Mouse (Mus musculus) skeletal muscle tissue, adult 2 months (tissue): ENCODE data around the gene Scd2.
"Not testable (repeated sequence)": the region's sequence is repeated elsewhere in the genome, so short reads cannot be mapped to it uniquely, and the experiment has no call there.

ENCODE experiments used
- DNase-seq: peaks from one replicate; pipeline ENCODE4 v3.0.0-alpha.2; 2012; ENCODE audit warnings: low read depth, low spot score

Scd2 gene

DNA sequence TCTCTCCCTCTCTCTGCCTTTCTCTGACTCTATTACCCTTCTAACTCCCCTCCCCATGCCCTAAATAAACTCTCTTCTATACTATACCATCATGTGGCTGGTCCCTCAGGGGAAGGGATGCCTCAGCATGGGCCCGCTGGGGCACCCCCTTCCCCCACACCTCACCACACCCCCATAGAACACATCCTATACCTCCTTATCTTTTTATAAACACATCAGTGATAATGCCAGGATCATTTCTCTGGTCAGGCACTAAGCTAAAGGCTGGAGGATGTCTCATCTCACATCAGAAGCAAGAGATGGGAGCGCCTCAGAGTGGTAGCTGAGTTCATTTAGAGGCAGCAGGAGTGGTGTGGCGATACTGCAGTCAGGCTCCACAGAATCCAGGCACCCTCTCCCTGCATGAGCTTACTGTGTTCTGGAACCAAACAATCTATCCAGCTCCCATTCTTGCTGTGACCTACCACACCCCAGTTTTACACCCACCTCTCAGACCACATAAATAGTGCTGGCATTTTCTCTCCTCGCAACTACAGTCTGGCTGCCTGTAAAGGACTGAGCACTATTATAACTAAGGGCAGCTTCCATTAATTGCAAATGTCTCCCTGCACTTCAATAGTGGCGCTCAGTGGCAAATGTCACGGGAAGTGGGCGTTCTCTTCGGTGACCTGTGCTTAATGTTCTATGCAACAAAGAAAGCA lies 18.0 kb downstream of the Scd2 start:
- no peak for DNase-seq

DNA sequence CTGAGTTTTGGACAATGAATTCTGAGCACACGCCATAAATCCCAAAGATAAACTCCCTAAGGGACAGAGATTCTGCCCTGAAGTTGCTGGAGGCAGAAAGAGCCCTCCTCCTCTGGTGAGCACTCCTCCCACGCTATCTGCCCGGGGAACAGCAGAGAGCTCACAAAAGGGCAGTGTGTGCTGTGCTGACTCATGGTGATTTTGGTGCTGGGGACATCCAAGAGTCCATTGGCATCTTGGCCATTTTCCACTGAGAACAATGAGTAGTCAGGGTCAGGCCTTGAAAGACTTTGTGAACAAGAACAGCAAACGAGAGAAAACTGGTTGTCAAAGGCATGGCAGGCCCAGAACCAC lies 18.5 kb downstream of the Scd2 start:
- no peak for DNase-seq

DNA sequence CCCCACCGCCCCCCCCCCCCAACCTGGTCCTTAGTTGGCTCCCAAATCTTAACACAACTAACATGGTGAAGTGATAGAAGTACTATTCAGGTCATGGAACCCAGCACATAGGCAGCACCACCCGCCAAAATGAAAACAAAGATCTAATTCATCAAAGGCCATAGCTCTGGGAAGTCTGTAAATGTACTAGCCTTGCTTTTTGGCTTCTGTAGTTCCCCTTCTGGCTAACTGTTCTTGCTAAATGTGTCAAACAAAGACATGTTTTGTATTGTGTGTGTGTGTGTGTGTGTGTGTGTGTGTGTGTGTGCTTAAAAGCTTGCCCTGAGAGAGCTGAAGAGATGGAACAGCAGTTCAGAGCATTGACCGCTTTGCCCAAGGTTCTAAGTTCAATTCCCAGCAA lies 19.6 kb downstream of the Scd2 start:
- DNase-seq, result no peak

DNA sequence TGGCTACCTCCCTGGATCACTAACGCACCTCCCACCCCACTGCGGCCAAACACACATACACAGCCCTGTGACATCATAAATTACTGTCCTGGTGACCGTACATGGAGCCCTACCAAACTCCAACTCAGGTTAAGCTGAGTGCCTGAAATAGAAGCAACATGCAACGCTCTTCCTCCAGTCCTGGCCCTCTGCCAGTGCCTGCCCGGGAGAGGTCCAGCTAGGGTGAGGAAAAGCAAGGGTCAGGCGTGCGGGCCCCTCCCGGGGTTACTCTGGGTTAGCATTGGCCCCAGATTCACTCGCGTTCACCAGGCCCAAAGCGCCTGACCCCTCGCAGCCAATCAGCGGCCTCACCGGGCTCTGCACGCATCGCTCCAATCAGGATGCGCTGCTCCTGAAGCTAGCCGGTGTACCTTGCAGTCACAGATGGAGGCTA lies 20.9 kb downstream of the Scd2 start:
- peak; percentile 95 for DNase-seq

DNA sequence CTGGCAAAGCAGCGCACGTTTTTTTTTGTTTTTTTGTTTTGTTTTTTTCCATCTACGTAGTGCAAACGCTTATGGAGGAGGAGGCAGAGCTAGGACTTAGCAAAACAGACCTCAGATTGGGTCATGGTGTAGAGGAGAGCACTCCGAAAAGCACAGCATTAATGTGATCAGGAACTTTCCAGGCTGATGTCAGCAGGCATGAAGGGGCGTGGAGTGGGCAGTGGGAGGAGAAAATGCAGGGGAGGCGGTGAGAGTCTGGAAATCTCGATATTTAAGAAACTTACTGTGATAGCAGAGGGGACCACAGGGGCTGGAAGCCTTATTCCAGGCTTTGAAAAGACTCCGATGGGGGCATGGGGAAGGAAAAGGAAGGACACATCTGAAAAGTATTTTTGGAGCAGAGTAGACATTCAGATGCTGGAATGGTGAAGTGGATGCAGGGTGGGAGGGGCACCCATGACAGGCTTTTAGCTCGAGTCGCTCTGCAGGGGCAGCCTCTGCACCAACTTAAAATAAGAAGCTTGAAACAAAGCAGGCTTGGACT lies 21.5 kb downstream of the Scd2 start:
- DNase-seq, result no peak

DNA sequence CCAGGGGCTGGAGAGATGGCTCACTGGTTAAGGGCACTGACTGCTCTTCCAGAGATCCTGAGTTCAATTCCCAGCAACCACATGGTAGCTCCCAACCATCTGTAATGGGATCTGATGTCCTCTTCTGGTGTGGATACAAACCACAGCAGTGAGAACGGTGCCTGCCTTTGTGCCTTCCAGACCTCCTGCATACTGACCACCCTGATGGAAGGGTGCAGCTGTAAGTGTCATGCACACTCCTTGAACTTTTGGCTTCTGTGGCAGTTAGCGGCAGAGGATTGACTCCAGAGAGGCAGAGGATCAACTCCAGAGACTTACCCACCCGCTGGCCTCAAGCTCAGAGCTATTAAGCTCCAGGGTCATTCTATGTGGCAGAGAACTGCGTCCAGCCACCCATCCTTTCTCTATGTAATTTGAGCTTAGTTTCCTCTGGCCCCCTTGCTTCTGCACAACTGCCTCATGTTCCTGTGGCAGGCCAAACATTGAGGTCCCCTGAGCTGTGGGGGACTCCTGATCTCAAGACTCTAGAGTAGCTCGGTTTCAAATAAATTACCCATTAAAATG lies 23.4 kb downstream of the Scd2 start:
- DNase-seq, result no peak

DNA sequence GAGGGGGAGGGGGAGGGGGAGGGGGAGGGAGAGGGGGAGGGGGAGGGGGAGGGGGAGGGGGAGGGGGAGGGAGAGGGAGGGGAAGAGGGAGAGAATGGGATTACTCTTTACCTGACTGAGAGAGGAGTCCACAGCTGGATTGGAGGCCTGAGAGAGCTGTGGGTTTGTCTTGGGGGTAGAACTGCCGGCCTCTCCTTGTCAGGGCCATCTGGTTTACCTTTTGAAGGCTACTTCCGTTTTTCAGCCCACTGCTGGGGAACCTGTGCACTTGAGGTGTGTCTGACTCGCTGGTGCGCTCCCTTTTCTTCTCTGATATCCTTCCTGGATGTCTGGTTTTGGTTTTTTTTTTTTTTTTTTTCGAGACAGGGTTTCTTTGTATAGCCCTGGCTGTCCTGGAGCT lies 23.9 kb downstream of the Scd2 start:
- DNase-seq, result no peak

DNA sequence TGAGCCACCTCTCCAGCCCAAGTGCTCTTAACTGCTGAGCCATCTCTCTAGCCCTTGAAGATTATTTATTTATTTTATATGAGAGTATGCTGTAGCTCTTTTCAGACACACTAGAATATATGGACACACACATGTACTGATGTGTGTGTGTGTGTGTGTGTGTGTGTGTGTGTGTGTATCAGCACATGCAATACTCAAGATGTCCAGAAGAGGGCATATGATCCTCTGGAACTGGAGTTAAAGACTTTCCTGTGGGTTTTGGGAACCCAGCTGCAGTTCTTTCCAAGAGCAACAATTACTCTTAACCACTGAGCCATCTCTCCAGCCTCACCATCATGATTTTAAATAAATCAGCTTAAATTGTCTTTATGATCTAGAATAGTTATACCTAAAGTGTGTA lies 25.1 kb downstream of the Scd2 start:
- DNase-seq, result no peak

DNA sequence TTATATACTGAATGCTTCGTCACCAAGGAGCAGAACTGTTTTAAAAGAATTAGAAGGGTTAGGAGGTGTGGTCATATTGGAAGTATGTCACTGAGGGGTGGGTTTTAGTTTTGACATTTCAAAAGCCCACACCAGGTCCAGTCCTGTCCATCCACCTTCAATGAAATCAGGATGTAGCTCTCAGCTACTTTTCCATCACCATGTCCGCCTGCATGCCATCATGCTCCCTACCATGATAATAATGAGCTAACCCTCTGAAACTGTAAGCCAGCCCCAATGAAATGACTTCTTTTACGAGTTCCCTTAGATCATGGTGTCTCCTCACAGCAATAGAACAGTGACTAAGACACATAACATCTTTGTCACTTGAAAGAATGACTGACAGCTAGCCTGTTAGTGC lies 26.8 kb downstream of the Scd2 start:
- DNase-seq, result no peak

DNA sequence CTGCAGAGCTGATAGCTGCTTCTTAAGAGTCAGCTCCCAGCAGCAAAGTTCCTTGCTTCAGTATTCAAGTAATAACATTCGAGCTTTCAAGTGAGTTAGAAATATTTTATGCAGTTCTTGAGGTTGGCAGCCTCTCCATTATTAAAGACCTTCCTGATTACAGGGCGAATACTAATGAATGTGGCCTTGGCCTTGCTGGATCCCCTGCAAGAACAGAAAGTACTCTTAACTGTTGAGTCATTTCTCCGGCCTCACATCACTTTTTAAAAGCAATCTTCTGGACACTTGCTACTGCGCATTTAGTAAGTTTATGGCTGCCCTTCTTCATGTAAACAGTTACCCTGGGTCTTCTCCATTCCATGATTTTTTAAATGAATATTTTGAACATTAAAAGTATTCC lies 27.7 kb downstream of the Scd2 start:
- DNase-seq, result no peak

DNA sequence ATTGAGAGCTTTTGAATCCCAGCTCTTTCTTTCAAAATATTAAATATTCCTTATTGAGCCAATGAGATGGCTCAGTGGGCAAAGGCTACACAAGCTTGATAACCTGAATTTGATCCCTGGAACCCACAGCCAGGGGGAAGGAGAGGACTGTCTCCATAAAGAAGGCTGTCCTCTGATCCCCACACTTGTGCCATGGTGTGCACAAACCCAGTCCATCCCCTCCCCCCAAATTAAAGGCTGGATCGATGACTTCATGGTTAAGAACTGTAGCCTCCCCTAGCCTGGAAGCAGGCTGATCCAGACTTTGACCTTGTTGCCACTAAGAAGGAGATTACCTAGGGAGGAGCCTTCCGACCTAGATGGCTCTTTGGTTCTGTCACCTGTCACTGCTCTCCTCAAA lies 28.2 kb downstream of the Scd2 start:
- DNase-seq, result no peak

DNA sequence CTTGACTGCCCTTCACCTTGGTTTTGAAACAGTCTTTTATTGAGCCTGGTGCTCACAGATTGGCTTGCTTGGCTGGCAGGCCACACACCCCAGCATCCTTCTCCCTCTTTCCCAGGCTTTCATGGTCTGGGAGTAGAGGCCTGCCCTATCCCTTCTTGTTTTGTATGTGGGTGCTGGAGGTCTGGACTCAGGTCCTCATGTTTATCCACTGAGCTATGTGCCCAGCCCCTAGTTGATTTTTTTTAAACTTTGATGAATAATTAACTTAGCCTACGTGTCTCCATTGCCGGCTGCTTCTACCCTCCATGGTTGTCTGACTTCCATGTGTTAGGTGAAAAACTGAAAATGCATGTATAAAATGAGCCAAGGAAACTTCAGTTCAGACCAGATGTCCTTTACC lies 36.1 kb downstream of the Scd2 start:
- DNase-seq, result no peak

DNA sequence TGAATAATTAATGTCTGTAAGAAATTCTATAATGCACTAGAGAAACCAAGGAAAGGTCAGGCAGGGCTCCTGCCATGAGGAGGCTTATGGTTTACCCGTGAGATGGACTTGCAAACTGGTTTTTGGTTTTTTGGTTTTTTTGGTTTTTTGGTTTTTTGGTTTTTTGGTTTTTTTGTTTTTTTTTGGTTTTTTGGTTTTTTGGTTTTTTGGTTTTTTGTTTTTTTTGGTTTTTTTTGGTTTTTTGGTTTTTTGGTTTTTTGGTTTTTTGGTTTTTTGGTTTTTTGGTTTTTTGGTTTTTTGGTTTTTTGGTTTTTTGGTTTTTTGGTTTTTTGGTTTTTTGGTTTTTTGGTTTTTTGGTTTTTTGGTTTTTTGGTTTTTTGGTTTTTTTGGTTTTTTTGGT lies 37.7 kb downstream of the Scd2 start:
- DNase-seq, result not testable (repeated sequence)

DNA sequence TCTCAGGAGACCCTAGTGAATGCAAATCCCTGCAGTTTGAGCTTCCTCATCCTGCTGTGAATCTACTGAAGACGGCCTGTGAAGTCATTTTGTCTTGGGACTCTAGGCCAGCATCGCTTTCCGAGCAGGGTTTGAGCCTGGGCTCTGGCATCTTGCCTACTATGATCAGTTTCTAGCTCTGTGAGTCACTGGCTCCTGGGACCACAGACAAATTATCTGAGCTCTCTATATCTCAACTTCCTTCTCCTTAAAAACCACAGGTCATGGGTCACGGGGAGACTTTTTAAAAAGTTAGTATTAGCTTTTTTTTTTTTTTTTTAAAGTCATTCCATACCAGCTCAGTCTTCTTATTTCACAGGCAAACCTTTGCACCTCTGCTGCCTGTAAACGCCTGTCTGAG lies 38.4 kb downstream of the Scd2 start:
- DNase-seq, result peak; percentile 48

DNA sequence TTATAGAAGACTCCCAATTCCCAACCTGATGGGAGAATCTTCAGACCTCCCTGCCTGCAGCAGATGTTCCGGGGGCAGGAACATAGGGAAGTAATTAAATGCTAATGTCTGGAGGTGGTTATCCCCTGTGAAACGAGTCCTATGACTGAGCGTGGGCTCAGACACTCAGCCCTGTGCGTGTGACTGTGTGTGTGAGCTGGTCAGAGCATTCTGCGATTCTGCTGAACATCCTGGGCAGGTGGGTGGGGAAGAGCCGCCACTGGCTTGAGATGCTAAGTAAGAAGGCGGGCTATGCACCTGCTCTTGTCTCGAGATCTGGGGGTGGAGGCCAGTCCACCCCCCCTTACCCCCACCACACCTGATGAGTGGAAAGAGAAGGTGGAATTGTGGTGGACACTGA lies 38.9 kb downstream of the Scd2 start:
- DNase-seq, result no peak

DNA sequence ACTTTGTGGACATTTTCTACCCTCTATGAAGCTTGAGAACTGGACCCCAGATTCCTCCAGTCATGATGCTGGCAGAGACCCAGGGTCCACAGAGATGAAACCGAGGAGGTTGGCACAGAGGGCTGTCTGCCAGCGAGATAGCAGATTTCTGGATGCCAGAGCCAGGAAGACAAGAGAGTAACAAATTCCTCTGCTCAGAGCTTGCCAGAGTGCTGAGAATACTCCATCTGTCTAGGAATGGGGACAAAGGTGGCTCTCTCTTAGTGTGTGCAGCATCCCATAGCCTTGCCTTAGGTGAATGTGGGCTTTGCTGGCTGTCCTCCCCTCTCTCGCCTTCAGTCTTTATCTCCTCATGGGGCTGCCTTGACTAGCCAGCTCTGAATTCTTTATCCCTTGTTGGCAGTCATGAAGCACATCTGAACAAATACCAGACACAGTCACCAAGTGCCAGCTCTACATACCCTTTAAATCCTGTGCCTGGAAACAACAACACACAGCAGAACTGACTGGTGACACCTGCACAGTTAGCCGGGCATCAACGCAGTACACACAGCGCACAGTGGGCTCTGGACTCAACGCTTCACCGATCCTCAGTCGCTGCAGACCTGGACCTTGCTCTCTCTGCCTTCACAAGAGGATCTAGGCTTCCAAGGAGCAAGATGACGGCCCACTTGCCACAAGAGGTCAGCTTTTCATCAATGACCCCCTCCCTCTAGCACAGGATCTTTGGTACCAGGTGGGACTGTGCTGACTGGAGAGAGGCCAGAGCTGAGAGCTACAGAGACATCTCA lies 39.6 kb downstream of the Scd2 start, which contains the start of gene Scd4:
Scd4 (plus strand) TSS at position 260 of the 791 bp plus-strand sequence.
- no peak for DNase-seq

DNA sequence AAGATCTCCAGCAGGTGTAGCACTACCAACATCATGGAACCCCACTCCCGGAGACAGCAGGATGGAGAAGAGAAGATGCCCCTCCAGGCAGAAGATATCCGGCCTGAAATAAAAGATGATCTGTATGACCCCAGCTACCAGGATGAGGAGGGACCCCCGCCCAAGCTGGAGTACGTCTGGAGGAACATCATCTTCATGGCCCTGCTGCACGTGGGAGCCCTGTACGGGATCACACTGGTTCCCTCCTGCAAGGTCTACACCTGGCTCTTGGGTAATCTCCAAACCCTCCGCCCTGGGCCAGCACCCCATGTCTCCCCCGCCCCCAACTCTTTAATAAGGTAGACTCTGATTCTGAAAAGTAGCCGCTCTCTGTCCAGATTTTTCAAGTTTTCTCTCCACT lies 40.5 kb downstream of the Scd2 start:
- no peak for DNase-seq

DNA sequence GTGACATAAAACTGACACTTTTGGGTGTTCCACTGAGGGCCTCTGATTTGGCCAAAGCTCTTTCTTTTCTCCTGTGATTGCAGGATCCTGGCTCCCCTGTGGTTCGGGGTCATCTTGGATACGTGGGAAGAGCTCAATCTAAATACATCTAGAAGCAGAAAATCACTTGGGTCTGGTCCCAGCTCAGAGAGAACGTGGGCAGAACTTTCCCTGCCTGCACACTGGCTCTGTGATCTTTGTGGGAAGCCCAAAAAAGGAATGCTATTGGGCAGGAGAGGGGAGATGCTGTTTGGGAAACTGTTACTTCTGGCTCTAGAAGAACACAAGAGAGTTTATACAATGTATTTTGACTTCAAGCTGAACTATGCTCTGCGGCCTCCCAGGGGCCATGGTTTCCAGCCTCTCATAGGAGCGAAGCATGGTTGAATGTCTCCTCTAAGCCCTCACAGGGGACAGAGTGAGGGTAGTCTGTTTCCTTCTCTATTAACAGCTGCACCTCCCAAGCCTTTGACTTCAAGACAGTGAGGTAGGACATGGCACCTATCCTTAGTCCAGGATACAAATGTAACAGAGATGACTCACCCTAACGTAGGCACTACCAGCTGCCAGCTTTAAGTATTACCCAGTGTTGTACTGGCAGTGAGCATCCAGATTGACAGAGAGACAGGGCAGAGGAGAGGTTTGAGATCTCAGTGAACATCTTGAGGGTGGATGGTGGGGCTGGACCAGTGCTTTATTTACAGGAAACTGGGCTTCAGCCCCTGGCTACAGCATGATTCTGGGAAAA lies 42.6 kb downstream of the Scd2 start:
- DNase-seq, result no peak

DNA sequence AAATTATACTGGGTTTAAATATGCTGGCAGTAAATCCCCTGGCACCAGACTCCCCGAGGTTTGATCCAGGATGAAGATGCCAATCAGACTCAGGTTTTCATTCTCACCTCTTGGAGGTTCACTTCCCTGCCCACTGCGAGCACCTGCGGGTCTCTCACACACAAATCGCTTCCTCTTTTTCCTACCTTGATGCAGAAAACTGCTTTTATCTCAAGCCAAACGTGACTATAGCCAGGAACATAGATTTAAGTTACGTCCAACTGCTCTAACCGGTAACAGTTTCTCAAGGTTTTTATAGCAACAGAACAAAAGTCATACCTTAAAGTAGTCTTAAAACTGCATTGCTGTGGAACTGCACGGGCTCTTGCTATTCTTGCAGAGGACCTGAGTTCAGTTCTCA lies 56.2 kb downstream of the Scd2 start:
- no peak for DNase-seq

DNA sequence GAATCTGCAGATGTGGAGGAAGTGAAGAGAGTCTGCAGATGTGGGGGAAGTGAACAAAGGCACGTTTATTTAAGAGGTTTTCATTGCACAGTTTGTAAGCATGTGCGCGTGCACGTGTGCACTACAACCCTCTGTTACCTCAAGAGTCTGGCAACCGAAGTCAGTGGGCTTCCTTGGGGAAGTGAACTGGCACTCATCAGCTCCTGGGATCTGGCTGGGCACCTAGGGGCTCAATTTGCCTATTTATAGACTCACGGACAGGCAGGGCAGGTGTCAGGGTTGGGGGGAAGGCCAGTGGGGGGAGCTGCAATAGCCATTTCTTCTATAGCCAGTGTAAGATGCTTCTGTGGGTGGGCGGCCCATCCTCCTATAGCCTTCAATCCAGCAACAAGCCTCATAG lies 58.3 kb downstream of the Scd2 start:
- DNase-seq, result no peak
